Mouse (Mus musculus): ENCODE measurements around the gene Nrxn3. TPM values are rescaled to one million over a fixed set of nuclear protein-coding genes. Genes with fewer than 3 reads are reported as not detected.

Gene Nrxn3
- polyA plus RNA-seq, 1 experiment from 2014 or later: 0.72 TPM

GRCm38 (mm10) chr12:88926306-88926705 is 203.6 kb downstream of the Nrxn3 start:
- no peaks in the 10 kb centered on the region for H3K36me3 ChIP-seq (replicated peaks; ENCODE audit: insufficient read depth, low read length)
- ATAC-seq: no peak
- no peak overlapping the region for H3K4me2 ChIP-seq (ENCODE audit: low read depth, low read length)
- no peak for TF ChIP-seq EP300 (IDR thresholded peaks at IDR 0.05; ENCODE audit: low read depth)
- TF ChIP-seq CTCF (IDR thresholded peaks at IDR 0.05; ENCODE audit: low read depth): no peak
- H3K9ac ChIP-seq (replicated peaks): no peak overlapping the region
- H3K27me3 ChIP-seq (ENCODE audit: insufficient read depth, low read length): no peaks in the 10 kb centered on the region
- H3K9me3 ChIP-seq (ENCODE audit: low read length): no peaks in the 10 kb centered on the region
- H3K4me3 ChIP-seq (ENCODE audit: low read depth, low read length): no peak overlapping the region
- DNase-seq: no peak
- H3K4me1 ChIP-seq (ENCODE audit: insufficient read depth): no peaks in the 10 kb centered on the region
- H3K27ac ChIP-seq (ENCODE audit: low read depth): no peak overlapping the region
- WGBS (ENCODE audit: insufficient replicate concordance): 78% methylated on average over 4 of the region's 4 CpGs

GRCm38 (mm10) chr12:88931713-88932112 is 209.0 kb downstream of the Nrxn3 start:
- no peaks in the 10 kb centered on the region for H3K4me1 ChIP-seq (ENCODE audit: insufficient read depth)
- ATAC-seq: no peak
- 47% methylated on average over 4 of the region's 4 CpGs for WGBS (ENCODE audit: insufficient replicate concordance)

GRCm38 (mm10) chr12:88939679-88940078 is 217.0 kb downstream of the Nrxn3 start:
- Histone ChIP-seq H3K36me3 (replicated peaks; ENCODE audit: insufficient read depth, low read length) (no peaks in the 10 kb centered on the region), H3K4me1 (ENCODE audit: insufficient read depth) (no peaks in the 10 kb centered on the region), H3K27ac (ENCODE audit: low read depth) (no peak overlapping the region), H3K9ac (replicated peaks) (no peak overlapping the region), H3K4me2 (ENCODE audit: low read depth, low read length) (no peak overlapping the region), H3K27me3 (ENCODE audit: insufficient read depth, low read length) (no peaks in the 10 kb centered on the region), H3K4me3 (ENCODE audit: low read depth, low read length) (no peak overlapping the region), H3K9me3 (ENCODE audit: low read length) (no peaks in the 10 kb centered on the region)
- ATAC-seq: no peak
- TF ChIP-seq CTCF (IDR thresholded peaks at IDR 0.05; ENCODE audit: low read depth): no peak
- TF ChIP-seq EP300 (IDR thresholded peaks at IDR 0.05; ENCODE audit: low read depth): no peak
- WGBS (ENCODE audit: insufficient replicate concordance): 70% methylated on average over 2 of the region's 2 CpGs
- no peak for DNase-seq

More at GRCm38 (mm10) chr12:88931713-88932112, 209.0 kb downstream of the Nrxn3 start:
- no peak for DNase-seq
- Histone ChIP-seq H3K9me3 (ENCODE audit: low read length) (no peaks in the 10 kb centered on the region), H3K36me3 (replicated peaks; ENCODE audit: insufficient read depth, low read length) (no peaks in the 10 kb centered on the region), H3K9ac (replicated peaks) (no peak overlapping the region), H3K4me3 (ENCODE audit: low read depth, low read length) (no peak overlapping the region), H3K4me2 (ENCODE audit: low read depth, low read length) (no peak overlapping the region), H3K27me3 (ENCODE audit: insufficient read depth, low read length) (no peaks in the 10 kb centered on the region), H3K27ac (ENCODE audit: low read depth) (no peak overlapping the region)
- TF ChIP-seq CTCF (IDR thresholded peaks at IDR 0.05; ENCODE audit: low read depth) (no peak), EP300 (IDR thresholded peaks at IDR 0.05; ENCODE audit: low read depth) (no peak)

- Histone ChIP-seq H3K36me3 (replicated peaks; ENCODE audit: insufficient read depth, low read length) (no peaks in the 10 kb centered on the region), H3K9me3 (ENCODE audit: low read length) (no peaks in the 10 kb centered on the region), H3K4me1 (ENCODE audit: insufficient read depth) (no peaks in the 10 kb centered on the region), H3K27me3 (ENCODE audit: insufficient read depth, low read length) (no peaks in the 10 kb centered on the region), H3K9ac (replicated peaks) (no peak overlapping the region), H3K27ac (ENCODE audit: low read depth) (no peak overlapping the region), H3K4me3 (ENCODE audit: low read depth, low read length) (no peak overlapping the region), H3K4me2 (ENCODE audit: low read depth, low read length) (no peak overlapping the region)
- DNase-seq: no peak
- 43% methylated on average over 3 of the region's 3 CpGs for WGBS (ENCODE audit: insufficient replicate concordance)
- no peak for ATAC-seq
- TF ChIP-seq CTCF (IDR thresholded peaks at IDR 0.05; ENCODE audit: low read depth): no peak
- TF ChIP-seq EP300 (IDR thresholded peaks at IDR 0.05; ENCODE audit: low read depth): no peak
These were observed 222.3 kb downstream of the Nrxn3 start for GRCm38 (mm10) chr12:88944967-88945366.

- Histone ChIP-seq H3K4me1 (ENCODE audit: insufficient read depth) (no peaks in the 10 kb centered on the region), H3K4me2 (ENCODE audit: low read depth, low read length) (no peak overlapping the region), H3K4me3 (ENCODE audit: low read depth, low read length) (no peak overlapping the region), H3K27ac (ENCODE audit: low read depth) (no peak overlapping the region), H3K9ac (replicated peaks) (no peak overlapping the region), H3K9me3 (ENCODE audit: low read length) (no peaks in the 10 kb centered on the region), H3K27me3 (ENCODE audit: insufficient read depth, low read length) (no peaks in the 10 kb centered on the region), H3K36me3 (replicated peaks; ENCODE audit: insufficient read depth, low read length) (no peaks in the 10 kb centered on the region)
- ATAC-seq (no peak), DNase-seq (no peak)
- TF ChIP-seq CTCF (IDR thresholded peaks at IDR 0.05; ENCODE audit: low read depth) (no peak), EP300 (IDR thresholded peaks at IDR 0.05; ENCODE audit: low read depth) (no peak)
- WGBS (ENCODE audit: insufficient replicate concordance): 72% methylated on average over 2 of the region's 2 CpGs
These were observed 227.2 kb downstream of the Nrxn3 start for GRCm38 (mm10) chr12:88949870-88950269.

GRCm38 (mm10) chr12:88952937-88953600 is 230.4 kb downstream of the Nrxn3 start:
- DNase-seq: no peak
- H3K4me1 ChIP-seq (ENCODE audit: insufficient read depth): no peaks in the 10 kb centered on the region
- no peaks in the 10 kb centered on the region for H3K36me3 ChIP-seq (replicated peaks; ENCODE audit: insufficient read depth, low read length)
- H3K4me2 ChIP-seq (ENCODE audit: low read depth, low read length): 0 out of 2 replicates have a peak overlapping the region, but pooled peaks have one; percentile 13
- no peak overlapping the region for H3K27ac ChIP-seq (ENCODE audit: low read depth)
- no peaks in the 10 kb centered on the region for H3K9me3 ChIP-seq (ENCODE audit: low read length)
- no peak overlapping the region for H3K4me3 ChIP-seq (ENCODE audit: low read depth, low read length)
- no peak for ATAC-seq
- 56% methylated on average over 7 of the region's 7 CpGs for WGBS (ENCODE audit: insufficient replicate concordance)
- no peaks in the 10 kb centered on the region for H3K27me3 ChIP-seq (ENCODE audit: insufficient read depth, low read length)
- H3K9ac ChIP-seq (replicated peaks): no peak overlapping the region
- TF ChIP-seq CTCF (IDR thresholded peaks at IDR 0.05; ENCODE audit: low read depth) (no peak), EP300 (IDR thresholded peaks at IDR 0.05; ENCODE audit: low read depth) (no peak)

Measured in liver, postnatal 0 days (tissue).